Mouse (Mus musculus): ENCODE results near the gene Arap2. TPM values are rescaled to one million over a fixed set of nuclear protein-coding genes. Genes with fewer than 3 reads are reported as not detected.

Gene Arap2
- 67.8 TPM for polyA plus RNA-seq (2015; fragmentation: Illumina TruSeq; extraction: RNeasy Lipid Tissue Mini Kit (QIAGEN cat#74804); ENCODE audit: insufficient read depth, low replicate concordance)

DNA sequence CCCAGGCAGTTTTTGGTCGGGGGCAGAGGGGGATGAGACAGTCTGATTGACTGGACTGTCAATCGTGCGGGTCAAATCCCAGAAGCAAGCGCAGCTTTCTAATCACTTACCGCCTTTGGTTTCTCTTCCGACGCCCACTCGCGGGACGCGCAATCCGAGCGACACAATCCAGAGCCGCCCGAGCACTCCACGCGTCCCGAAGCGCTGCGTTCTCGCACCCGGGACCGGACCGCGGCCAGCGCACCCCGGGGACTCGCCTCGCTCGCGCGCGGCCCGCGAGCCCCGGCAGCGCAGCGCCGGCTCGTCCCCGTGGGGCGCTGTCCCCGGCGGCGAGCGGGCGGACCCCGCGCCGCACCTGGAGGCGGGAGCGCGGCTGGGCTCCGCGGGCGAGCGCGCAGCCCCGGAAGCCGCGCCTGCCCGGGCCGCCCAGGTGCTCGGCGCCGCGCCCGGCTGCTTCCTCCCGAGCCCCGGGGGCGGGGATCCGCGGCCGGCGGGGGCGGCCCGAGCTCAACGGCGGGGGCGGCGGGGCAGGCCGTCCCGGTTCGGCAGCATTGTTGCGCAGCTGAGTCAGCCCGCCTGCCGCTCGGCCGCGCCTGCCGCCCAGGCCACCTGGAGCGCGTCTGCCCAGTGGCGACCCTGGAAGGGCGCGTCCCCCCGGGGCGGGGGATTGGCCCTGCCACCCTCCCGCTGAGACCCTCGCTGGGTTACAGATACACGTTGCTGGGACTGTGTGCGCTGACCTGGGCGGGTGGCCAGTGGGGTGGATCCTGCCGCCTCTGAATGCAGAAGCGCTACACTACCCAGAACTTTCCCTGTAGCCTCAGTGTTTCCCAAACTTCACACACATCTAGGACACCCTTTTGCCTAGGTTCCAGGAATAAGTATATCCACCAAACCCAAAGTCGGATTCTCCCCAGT is at the start of gene Arap2:
TSS of gene Arap2 (minus strand) at position 376 of the 918 bp plus-strand sequence.

DNA sequence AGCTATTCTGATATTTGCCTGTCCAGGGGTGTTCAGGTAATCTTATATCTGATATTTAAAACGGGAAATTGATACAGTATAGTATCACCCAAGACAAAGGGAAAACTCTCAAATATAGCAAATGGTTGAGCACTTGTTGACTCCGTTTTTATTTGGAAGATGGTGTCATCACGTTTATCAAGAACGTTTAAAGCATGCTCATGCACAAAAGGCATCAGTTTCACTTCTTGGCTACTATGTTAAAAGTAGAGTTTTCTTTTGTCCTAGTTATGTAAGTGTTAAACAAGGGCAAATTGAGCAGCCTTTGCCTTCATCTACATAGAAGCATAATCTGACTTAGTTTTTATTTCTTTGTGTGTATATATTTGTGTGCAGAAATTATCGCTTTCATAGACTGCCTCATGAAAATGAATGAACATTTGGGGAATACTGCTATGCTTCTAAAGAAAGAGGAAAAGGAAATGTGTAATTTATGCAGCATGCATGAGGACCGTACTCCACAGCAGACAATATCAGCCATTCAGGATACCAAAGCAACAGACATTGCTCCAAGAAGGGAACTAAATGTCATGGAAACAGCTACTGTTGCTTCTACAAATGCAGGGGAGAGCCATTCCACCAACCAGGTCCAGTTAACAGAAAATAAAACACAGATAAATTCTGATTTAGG is 47.6 kb upstream of the Arap2 start, which contains the start of gene Dthd1:
TSS of gene Dthd1 (plus strand) at position 422 of the 670 bp plus-strand sequence.

Other genes starting within 250 kb of the Arap2 start
- 0.12 TPM for gene Dthd1, start 47.7 kb upstream of the Arap2 start, polyA plus RNA-seq (2015; fragmentation: Illumina TruSeq; extraction: RNeasy Lipid Tissue Mini Kit (QIAGEN cat#74804); ENCODE audit: insufficient read depth, low replicate concordance)